Mouse (Mus musculus) left cerebral cortex, postnatal 10 days (tissue): ENCODE data around the gene Exosc3. TPM values are rescaled to one million over a fixed set of nuclear protein-coding genes. Genes with fewer than 3 reads are reported as not detected.
"Not testable (repeated sequence)": the region's sequence is repeated elsewhere in the genome, so short reads cannot be mapped to it uniquely, and the experiment has no call there.

Experiments
- DNase-seq, 2 experiments: peaks; one replicate each; pipeline ENCODE4 v3.0.0; 2021 to 2022; ENCODE audit warnings: low spot score in 2 of 2, mixed read lengths in 1 of 2; ENCODE audit errors: extremely low spot score in 1 of 2
- intact Hi-C: fragments of 180-260 bp; cut with DNase I; formaldehyde crosslinking; loops from one replicate; pipeline ENCODE4 v1.15.1; 2025
- total RNA-seq, 2 experiments: library from RNA; stranded (reverse); gene quantifications; 2 replicates each; pipeline ENCODE4 v1.2.3; 2021

Exosc3 gene
- 10 to 100 TPM in 1 of 2 experiments, 1 to 10 TPM in 1; 9.5 to 11.2 TPM for total RNA-seq

DNA sequence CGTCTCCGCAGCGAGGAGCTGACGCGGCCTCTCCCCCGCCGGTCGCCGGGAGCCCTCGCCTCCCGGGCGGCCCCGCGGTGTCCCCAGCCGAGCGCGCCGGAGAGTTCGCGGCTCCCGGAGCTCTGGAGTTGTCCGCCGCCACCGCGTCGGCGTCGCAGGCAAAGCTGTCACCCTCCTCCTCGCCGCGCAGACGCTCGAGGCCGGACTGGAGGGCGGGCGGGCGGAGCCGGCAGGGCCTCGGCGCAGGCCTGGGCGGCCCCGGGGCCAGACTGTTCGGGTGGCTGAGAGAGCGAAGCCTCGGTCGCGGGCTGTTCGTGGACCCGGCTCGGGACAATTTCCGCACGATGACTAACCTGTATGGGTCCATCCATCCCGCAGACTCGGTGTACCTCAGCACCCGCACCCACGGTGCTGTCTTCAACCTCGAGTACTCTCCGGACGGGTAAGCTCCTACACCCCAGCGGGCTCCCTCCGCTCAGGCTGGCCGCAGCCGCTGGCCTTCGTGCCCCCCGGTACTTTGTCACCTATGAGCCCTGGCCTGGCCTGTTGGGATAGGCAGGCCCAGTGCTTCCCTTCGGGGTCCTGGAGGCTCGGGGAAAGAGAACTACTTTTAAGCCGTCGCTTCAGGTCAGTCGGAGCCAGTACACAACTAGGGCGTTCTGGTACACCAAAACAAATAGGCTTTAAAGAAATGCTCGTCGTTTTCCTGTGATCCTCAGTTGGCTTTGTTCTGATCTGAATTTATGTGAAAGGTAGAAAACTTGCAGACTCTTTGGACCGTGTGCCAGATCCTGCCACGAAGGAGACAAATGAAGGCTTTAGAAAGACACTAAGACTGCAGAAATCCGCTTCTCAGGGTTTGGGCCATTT is at the start of gene Exosc3:
Gene Exosc3, minus strand, starts transcription at position 447 of the 870 bp plus-strand sequence.
- DNase-seq: peak in 1 of 2 experiments; percentile 70
- intact Hi-C loops: no loop called here

GRCm38 (mm10) chr4:45392099-45392498 is 49.6 kb upstream of the Exosc3 start:
- no peak for DNase-seq
- intact Hi-C loops: no loop called here

- intact Hi-C loops, DNase-seq: not testable (repeated sequence)
Measured at GRCm38 (mm10) chr4:45387296-45387695, 44.8 kb upstream of the Exosc3 start.

DNA sequence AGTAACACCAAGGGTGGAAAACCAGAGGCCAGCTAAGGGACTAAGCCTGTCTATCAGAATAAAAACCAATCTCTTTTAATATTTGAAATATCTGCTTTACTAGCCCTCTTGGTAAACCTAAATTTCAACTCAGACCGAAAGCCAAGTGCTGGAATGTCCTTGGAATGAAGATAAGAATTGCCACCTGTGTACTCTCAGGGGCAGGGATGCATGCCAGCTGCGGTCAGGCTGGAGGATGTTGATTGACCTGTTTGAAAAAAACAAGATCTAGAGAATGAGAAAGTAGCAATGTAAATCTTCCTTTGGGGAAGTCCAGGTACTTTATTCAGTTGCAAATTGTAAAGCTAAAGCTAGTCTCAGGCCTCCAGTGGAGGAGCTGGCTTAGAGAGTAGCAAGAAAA is 39.6 kb upstream of the Exosc3 start:
- intact Hi-C loops, DNase-seq: not testable (repeated sequence)

DNA sequence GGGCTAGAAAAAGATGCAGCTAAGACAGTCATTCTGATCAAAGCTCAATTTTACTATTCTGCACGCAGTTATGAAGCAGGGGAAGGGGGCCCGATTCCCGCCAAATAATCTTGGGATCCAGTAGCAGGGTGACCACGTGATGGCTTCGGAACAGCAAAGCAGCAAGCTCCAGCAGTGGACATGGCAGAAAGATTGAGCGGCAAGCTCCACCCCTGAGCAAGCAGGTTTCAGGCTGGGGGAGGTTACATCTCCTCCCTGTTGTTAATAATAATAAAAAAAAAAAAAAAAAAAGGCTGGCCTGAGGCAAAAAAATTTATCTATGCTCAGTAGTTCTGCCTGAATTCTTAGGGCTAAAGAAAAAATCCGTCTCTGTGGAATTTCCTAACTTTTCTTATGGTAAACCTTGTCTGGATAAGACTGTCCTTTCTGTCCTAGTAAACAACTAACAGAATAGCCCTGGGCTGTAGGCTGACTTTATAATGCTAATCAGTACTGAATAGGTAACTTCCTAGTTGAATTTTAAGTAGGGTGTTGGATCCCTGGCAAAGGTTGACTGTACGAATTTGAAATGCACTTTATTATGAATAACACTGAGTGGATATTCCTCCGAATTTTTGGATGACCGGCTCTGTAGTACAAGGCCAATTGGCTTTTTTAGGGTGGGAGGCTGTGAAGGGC is 38.5 kb upstream of the Exosc3 start:
- DNase-seq, intact Hi-C loops: not testable (repeated sequence)

DNA sequence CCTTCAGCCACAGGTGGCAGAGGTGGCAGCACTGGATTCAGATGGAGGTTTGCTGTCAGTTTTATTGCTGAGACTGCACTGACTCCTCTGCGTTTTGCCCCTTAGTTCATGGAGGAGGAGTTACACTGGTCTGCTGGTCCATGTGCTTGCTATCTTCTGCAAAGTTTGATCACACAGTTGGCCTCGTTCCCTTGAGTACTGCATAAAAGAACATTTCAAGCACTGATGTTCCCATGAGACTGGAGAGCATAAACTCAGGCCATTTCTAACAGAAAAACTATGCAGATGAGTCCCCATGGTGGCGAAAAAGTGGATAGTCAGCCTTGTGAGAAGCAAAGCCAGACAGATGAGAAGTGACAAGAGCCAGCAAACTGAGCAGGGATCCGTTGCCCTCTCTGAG is 34.0 kb upstream of the Exosc3 start:
- DNase-seq: no peak
- intact Hi-C loops: no loop called here

GRCm38 (mm10) chr4:45374879-45375278 is 32.3 kb upstream of the Exosc3 start:
- DNase-seq: no peak
- intact Hi-C loops: no loop called here

DNA sequence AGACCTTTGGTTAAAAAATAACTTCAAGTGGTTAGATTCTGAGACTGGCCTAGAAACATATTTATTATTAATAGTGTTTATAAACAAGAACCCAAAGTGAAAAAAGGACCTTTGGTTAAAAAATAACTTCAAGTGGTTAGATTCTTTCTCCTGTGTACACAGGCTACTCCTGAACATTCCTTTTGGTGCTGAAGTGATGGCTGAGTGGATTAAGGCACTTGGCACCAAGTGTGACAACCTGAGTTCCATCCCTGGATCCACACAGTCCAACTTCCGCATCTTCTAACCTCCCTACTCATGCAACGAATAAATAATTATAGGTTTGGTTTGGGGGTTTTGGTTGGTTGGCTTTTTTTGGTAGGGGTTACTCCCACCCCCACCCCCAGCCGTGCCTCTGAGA is 28.7 kb upstream of the Exosc3 start:
- intact Hi-C loops: no loop called here
- no peak for DNase-seq

DNA sequence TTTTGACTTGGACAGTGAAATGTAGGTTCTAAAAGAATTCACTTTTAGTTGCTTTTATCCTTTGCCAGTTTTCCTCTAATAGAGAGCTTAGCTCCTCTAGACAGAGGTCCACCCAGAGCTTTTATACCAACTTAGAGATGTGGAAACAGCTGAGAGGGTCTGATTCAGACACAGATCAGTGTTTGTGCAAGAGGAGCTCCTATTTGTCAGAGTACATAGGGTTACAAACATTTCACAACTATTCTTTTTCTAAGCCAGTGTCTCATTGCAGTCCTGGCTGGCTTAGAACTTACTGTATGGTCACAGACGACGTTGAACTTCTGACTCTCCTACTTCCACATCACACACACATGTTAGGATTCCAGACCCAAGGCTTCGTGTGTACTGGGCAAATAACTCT is 14.1 kb upstream of the Exosc3 start:
- intact Hi-C loops: no loop called here
- no peak for DNase-seq

DNA sequence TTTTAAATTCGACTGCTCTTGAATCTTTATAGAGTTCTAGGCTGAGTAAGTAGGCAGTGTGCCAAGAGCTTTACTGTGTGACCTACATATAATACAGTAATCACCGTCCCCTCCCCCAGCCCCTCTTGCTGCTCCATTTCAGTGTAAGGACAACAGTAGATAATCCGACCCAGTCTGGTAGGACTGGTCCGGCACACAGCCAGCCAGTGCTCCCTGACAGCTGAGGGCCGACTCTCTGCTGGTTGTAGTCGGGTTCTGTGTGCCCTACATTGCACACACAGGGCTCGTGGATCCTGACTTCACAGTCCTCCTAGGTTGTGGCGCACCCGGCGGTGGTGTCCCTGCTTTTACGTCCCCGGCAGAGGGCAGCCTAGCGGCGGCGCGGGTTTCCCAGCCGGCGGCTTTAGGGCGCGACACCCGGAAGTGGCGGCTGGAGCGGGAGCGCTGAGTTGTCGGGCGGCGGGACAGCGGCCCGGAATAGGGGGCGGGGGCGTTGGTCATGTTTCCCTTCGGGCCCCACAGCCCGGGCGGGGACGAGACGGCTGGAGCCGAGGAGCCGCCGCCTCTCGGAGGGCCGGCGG is 773 bp downstream of the Exosc3 start, which contains the start of gene Dcaf10:
Gene Dcaf10, plus strand, starts transcription at position 433 of the 581 bp plus-strand sequence.
- peak; percentile 89 to 96 for DNase-seq
- intact Hi-C loops: no loop called here

GRCm38 (mm10) chr4:45341226-45341625 is 1.3 kb downstream of the Exosc3 start:
- intact Hi-C loops: no loop called here

DNA sequence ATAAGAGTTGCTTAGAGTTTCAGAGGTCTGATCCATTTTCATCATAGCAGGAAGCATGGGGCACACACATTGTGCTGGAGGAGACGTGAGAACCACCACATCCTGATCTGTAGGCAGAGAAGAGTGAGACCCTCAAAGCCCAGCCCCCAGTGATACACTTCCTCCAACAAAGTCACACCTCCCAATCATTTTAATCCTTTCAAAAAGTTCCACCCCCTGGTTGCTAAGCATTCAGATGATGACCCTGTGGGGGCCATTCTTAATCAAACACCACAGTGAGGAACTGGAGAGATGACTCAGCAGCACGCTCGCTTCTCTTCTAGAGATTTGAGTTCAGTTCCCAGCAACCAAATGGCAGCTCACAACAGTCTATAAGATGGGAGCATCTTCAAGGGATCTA is 10.1 kb downstream of the Exosc3 start:
- DNase-seq: no peak
- intact Hi-C loops: no loop called here

More at GRCm38 (mm10) chr4:45341226-45341625, 1.3 kb downstream of the Exosc3 start:
- DNase-seq: no peak

- intact Hi-C loops: no loop called here
Measured at GRCm38 (mm10) chr4:45331139-45331538, 11.4 kb downstream of the Exosc3 start.

GRCm38 (mm10) chr4:45320159-45320816 is 22.2 kb downstream of the Exosc3 start:
- DNase-seq: peak; percentile 84 to 91
- intact Hi-C loops: no loop called here

More at GRCm38 (mm10) chr4:45331139-45331538, 11.4 kb downstream of the Exosc3 start:
- no peak for DNase-seq

GRCm38 (mm10) chr4:45311056-45311455 is 31.5 kb downstream of the Exosc3 start:
- intact Hi-C loops: no loop called here
- no peak for DNase-seq

DNA sequence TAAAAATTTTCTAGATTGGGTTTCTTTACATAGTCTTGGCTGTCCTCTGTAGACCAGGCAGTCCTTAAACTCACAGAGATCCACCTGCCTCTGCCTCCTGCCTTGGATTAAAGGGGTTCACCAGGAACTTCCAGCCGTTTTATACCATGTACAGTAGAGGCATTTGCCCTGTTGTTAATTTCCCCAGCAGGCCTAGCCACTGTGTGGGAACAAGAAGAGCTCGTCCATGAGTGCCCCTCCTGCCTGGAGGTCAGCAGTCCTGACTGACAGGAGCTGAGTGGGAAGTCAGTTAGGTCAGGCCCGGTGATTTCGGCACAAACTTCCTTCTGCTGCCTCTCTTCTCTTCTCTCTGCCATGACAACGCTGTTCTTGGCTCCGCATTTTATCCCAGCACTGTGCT is 33.9 kb downstream of the Exosc3 start:
- no peak for DNase-seq
- intact Hi-C loops: no loop called here

- intact Hi-C loops: no loop called here
- peak in 1 of 2 experiments; percentile 41 for DNase-seq
Measured at GRCm38 (mm10) chr4:45308046-45308445, 34.5 kb downstream of the Exosc3 start.

DNA sequence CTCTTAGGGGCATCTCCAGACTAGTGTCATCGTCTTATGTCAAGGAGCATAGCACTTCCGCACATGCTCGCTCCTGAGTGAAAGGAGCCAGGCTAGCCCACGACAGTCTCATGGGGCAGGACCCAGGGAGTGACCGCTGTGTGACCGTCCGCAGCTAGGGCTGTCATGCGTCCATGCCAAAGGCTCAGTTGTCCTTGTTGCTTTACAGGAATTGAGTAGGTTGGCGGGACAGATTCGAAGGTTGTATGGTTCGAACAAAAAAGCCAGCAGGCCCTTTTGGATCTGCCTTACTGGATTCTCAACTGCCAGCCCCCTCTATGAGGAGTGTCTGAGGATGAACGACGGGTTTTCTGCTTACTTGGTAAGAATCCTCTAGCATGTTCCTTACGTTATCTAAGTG is 37.0 kb downstream of the Exosc3 start:
- no peak for DNase-seq
- intact Hi-C loops: no loop called here
